Mouse (Mus musculus): ENCODE results near the gene Hsd17b12. TPM values are rescaled to one million over a fixed set of nuclear protein-coding genes. Genes with fewer than 3 reads are reported as not detected.

The Hsd17b12 gene
- polyA plus RNA-seq, 1 experiment from 2014 or later = 123 TPM

DNA sequence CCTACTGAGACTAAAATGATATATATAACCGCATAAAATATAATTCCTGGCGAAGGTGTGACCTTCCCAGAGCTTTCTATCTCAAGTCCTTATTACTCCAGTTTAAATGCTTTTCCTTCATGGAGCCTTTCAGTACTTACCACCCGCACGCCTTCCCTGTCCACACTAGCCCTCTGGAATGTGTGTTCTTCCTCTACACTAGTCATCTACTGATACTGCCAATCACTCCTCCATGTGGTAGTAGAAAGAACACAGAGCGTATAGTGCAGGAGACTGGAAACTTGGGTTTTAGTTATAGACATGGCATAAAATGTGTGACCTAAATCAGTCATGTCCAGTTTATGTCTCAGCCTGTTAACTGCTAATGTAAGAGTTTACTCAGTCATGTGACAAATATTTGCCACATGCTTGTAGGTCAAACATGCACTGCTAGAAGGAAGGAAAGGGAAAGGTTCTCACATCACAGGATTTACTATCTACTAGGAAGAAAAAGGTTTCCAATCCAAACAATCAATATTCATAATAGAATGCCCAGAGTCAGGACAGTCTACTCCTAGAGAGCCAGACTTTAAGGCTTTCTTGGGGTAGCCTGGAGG lies 91.1 kb downstream of the Hsd17b12 start:
- no peak overlapping the region for H3K4me2 ChIP-seq (replicated peaks)
- no peaks in the 10 kb centered on the region for H3K4me1 ChIP-seq
- H3K9me3 ChIP-seq (replicated peaks) = no peaks in the 10 kb centered on the region
- H3K27ac ChIP-seq (replicated peaks) = no peak overlapping the region
- no peak overlapping the region for H3K9ac ChIP-seq
- no peaks in the 10 kb centered on the region for H3K27me3 ChIP-seq
- ATAC-seq (ENCODE audit: insufficient number of reproducible peaks, low FRiP score, low TSS enrichment, low read depth) = no peak
- H3K4me3 ChIP-seq (replicated peaks) = no peak overlapping the region
- 91% methylated on average over 5 of the region's 5 CpGs for WGBS
- no peaks in the 10 kb centered on the region for H3K36me3 ChIP-seq

DNA sequence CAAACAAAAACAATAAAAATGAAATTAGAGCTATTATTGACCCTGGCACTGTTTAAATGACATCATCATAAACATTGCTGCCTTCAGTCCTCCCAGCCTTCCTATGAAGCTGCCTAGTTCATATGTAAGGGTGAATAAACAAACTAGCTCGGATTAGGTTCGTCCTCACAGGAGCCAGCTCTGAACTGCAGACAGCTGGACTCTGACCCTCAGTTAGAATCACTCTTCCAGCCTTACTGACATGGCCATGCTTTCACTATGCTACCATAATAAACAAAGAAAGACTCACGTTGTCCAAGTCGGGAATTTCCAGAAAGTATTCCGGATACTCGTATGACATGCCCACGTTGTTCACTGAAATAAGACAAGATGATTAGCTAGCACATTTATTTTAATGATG lies 91.6 kb downstream of the Hsd17b12 start:
- Histone ChIP-seq H3K4me3 (replicated peaks) (no peak overlapping the region), H3K27ac (replicated peaks) (no peak overlapping the region), H3K4me2 (replicated peaks) (no peak overlapping the region), H3K36me3 (no peaks in the 10 kb centered on the region), H3K4me1 (no peaks in the 10 kb centered on the region), H3K9me3 (replicated peaks) (no peaks in the 10 kb centered on the region), H3K9ac (no peak overlapping the region), H3K27me3 (no peaks in the 10 kb centered on the region)
- no peak for ATAC-seq (ENCODE audit: insufficient number of reproducible peaks, low FRiP score, low TSS enrichment, low read depth)
- 85% methylated on average over 7 of the region's 7 CpGs for WGBS

GRCm38 (mm10) chr2:94062791-94063190 lies 95.0 kb downstream of the Hsd17b12 start:
- H3K9me3 ChIP-seq (replicated peaks) = no peaks in the 10 kb centered on the region
- no peak overlapping the region for H3K4me3 ChIP-seq (replicated peaks)
- H3K36me3 ChIP-seq = no peaks in the 10 kb centered on the region
- H3K4me1 ChIP-seq = no peaks in the 10 kb centered on the region
- H3K9ac ChIP-seq = no peak overlapping the region
- no peak overlapping the region for H3K27ac ChIP-seq (replicated peaks)
- ATAC-seq (ENCODE audit: insufficient number of reproducible peaks, low FRiP score, low TSS enrichment, low read depth) = no peak
- WGBS = 94% methylated on average over 4 of the region's 4 CpGs
- no peaks in the 10 kb centered on the region for H3K27me3 ChIP-seq
- no peak overlapping the region for H3K4me2 ChIP-seq (replicated peaks)

- Histone ChIP-seq H3K27ac (replicated peaks) (no peak overlapping the region), H3K9ac (no peak overlapping the region), H3K27me3 (no peaks in the 10 kb centered on the region), H3K4me1 (no peaks in the 10 kb centered on the region), H3K9me3 (replicated peaks) (no peaks in the 10 kb centered on the region), H3K36me3 (no peaks in the 10 kb centered on the region), H3K4me3 (replicated peaks) (no peak overlapping the region), H3K4me2 (replicated peaks) (no peak overlapping the region)
- 65% methylated on average over 5 of the region's 5 CpGs for WGBS
- ATAC-seq (ENCODE audit: insufficient number of reproducible peaks, low FRiP score, low TSS enrichment, low read depth) = no peak
These were observed 98.3 kb downstream of the Hsd17b12 start for GRCm38 (mm10) chr2:94059459-94059858.

- Histone ChIP-seq H3K4me3 (replicated peaks) (no peak overlapping the region), H3K27me3 (no peaks in the 10 kb centered on the region), H3K36me3 (no peaks in the 10 kb centered on the region; the same call in 1 of the 2 replicates), H3K27ac (replicated peaks) (no peak overlapping the region), H3K9ac (no peak overlapping the region), H3K9me3 (replicated peaks) (no peaks in the 10 kb centered on the region), H3K4me2 (replicated peaks) (no peak overlapping the region), H3K4me1 (peaks cover 2% of the 10 kb centered on the region; the same call in 1 of the 2 replicates)
- ATAC-seq (ENCODE audit: insufficient number of reproducible peaks, low FRiP score, low TSS enrichment, low read depth) = no peak
These were observed 103.0 kb downstream of the Hsd17b12 start for GRCm38 (mm10) chr2:94054813-94055212.

GRCm38 (mm10) chr2:94051952-94052351 lies 105.8 kb downstream of the Hsd17b12 start:
- no peak for ATAC-seq (ENCODE audit: insufficient number of reproducible peaks, low FRiP score, low TSS enrichment, low read depth)
- 85% methylated on average over 5 of the region's 5 CpGs for WGBS
- no peaks in the 10 kb centered on the region; the same call in 1 of the 2 replicates for H3K36me3 ChIP-seq

GRCm38 (mm10) chr2:94050901-94051300 lies 106.9 kb downstream of the Hsd17b12 start:
- H3K36me3 ChIP-seq = no peaks in the 10 kb centered on the region; the same call in 1 of the 2 replicates
- peaks cover 10% of the 10 kb centered on the region; the same call in 1 of the 2 replicates for H3K4me1 ChIP-seq
- no peak for ATAC-seq (ENCODE audit: insufficient number of reproducible peaks, low FRiP score, low TSS enrichment, low read depth)
- no peaks in the 10 kb centered on the region for H3K9me3 ChIP-seq (replicated peaks)
- no peak overlapping the region for H3K4me2 ChIP-seq (replicated peaks)
- H3K4me3 ChIP-seq (replicated peaks) = no peak overlapping the region
- no peak overlapping the region for H3K27ac ChIP-seq (replicated peaks)
- WGBS = 96% methylated on average over 3 of the region's 3 CpGs
- H3K9ac ChIP-seq = no peak overlapping the region
- no peaks in the 10 kb centered on the region for H3K27me3 ChIP-seq

More at GRCm38 (mm10) chr2:94051952-94052351, 105.8 kb downstream of the Hsd17b12 start:
- Histone ChIP-seq H3K9me3 (replicated peaks) (no peaks in the 10 kb centered on the region), H3K27me3 (no peaks in the 10 kb centered on the region), H3K27ac (replicated peaks) (no peak overlapping the region), H3K4me2 (replicated peaks) (no peak overlapping the region), H3K9ac (no peak overlapping the region), H3K4me3 (replicated peaks) (no peak overlapping the region), H3K4me1 (peaks cover 10% of the 10 kb centered on the region; the same call in 1 of the 2 replicates)

GRCm38 (mm10) chr2:94049471-94050176 lies 108.1 kb downstream of the Hsd17b12 start:
- H3K27me3 ChIP-seq = no peaks in the 10 kb centered on the region
- no peak overlapping the region for H3K9ac ChIP-seq
- 60% methylated on average over 5 of the region's 5 CpGs for WGBS
- H3K4me2 ChIP-seq (replicated peaks) = no peak overlapping the region
- no peak for ATAC-seq (ENCODE audit: insufficient number of reproducible peaks, low FRiP score, low TSS enrichment, low read depth)
- no peaks in the 10 kb centered on the region for H3K9me3 ChIP-seq (replicated peaks)
- H3K36me3 ChIP-seq = no peaks in the 10 kb centered on the region; the same call in 1 of the 2 replicates
- no peak overlapping the region for H3K27ac ChIP-seq (replicated peaks)
- peaks cover 10% of the 10 kb centered on the region; the same call in 1 of the 2 replicates for H3K4me1 ChIP-seq
- no peak overlapping the region for H3K4me3 ChIP-seq (replicated peaks)

DNA sequence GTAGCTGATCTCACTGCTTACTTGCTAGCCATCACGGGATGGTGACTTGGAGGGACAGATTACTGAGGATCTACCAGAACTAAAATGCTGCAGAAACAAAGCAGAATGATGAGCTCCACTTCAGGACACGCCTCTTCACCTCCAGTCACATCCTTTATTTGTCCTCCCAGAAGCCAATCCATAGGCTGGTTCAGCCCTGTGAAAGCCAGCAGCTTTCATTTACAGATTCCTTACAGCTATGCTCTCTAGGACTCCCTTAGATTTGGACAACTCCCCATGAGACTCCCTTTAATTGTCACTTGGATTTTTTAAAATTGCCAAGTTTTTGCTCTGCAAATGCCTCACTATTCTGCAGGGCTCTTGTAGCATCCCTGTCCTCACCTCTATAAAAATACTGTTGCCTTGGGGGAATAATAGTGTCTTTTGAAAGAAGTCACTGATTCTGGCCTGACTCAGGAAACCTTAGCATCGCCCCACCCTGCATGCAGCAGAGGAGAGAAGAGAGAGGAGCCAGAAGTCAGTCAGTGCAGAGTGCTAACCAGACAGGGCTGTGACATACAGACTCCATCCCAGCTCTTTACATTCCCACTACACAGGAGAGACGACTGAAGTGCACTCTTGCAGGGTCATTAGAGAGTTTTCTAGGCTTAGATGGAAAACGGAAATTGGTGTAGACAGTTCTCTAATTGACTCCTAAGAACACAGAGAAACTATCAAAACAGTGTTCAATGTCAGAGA lies 108.9 kb downstream of the Hsd17b12 start:
- H3K9me3 ChIP-seq (replicated peaks) = no peaks in the 10 kb centered on the region
- no peak overlapping the region for H3K4me2 ChIP-seq (replicated peaks)
- H3K27me3 ChIP-seq = no peaks in the 10 kb centered on the region
- no peak overlapping the region for H3K27ac ChIP-seq (replicated peaks)
- no peak for ATAC-seq (ENCODE audit: insufficient number of reproducible peaks, low FRiP score, low TSS enrichment, low read depth)
- 58% methylated on average over 5 of the region's 5 CpGs for WGBS
- H3K4me1 ChIP-seq = peaks cover 10% of the 10 kb centered on the region; the same call in 1 of the 2 replicates
- no peak overlapping the region for H3K9ac ChIP-seq
- no peak overlapping the region for H3K4me3 ChIP-seq (replicated peaks)
- no peaks in the 10 kb centered on the region; the same call in 1 of the 2 replicates for H3K36me3 ChIP-seq

- Histone ChIP-seq H3K4me3 (replicated peaks) (no peak overlapping the region), H3K27me3 (no peaks in the 10 kb centered on the region), H3K9ac (no peak overlapping the region), H3K9me3 (replicated peaks) (no peaks in the 10 kb centered on the region), H3K27ac (replicated peaks) (no peak overlapping the region), H3K4me1 (peaks cover 10% of the 10 kb centered on the region; the same call in 1 of the 2 replicates), H3K4me2 (replicated peaks) (no peak overlapping the region), H3K36me3 (no peaks in the 10 kb centered on the region; the same call in 1 of the 2 replicates)
- ATAC-seq (ENCODE audit: insufficient number of reproducible peaks, low FRiP score, low TSS enrichment, low read depth) = no peak
- WGBS = 49% methylated on average over 1 of the region's 1 CpGs
These were observed 109.5 kb downstream of the Hsd17b12 start for GRCm38 (mm10) chr2:94048271-94048670.

DNA sequence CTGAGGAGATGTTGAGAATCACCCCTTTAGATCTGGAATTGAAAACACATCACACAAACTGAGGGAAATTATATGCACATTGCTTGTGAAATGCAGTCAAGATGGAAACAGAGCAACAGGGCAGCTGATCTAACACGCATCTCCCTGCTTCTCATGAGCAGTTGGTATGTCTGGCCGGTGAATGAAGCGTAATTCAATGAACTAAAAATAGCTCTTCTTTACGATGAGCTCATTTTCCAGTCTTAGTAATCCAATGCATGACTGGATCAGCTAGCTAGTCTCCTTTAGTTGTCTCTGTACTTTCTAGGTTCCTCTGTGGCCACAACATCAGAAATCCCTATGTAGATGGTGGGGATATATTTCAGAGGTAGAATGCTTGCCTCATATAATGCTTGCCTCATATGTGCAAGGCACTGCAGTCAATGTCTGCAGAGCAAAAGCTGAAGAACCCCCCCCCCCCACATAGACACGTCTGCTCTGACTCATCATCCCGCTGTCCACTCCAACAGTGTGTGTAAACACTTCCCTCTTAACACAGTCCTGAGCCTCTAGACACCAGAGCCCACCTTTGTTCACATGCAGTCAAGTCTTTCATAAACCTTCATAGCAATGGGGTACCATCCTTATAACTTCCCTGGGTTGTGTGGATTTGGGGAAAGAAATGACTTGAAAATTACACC lies 112.2 kb downstream of the Hsd17b12 start:
- ATAC-seq (ENCODE audit: insufficient number of reproducible peaks, low FRiP score, low TSS enrichment, low read depth) = no peak

More for the DNA sequence above, 112.2 kb downstream of the Hsd17b12 start:
- Histone ChIP-seq H3K36me3 (0 out of 2 replicates have a peak, but pooled peaks cover 4% of the 10 kb centered on the region), H3K4me3 (replicated peaks) (no peak overlapping the region), H3K9ac (no peak overlapping the region), H3K4me2 (replicated peaks) (no peak overlapping the region), H3K27me3 (no peaks in the 10 kb centered on the region), H3K9me3 (replicated peaks) (no peaks in the 10 kb centered on the region), H3K27ac (replicated peaks) (peak overlapping the region; percentile 17; the same call in 1 of the 2 replicates), H3K4me1 (peaks cover 10% of the 10 kb centered on the region; the same call in 1 of the 2 replicates)
- WGBS = 36% methylated on average over 6 of the region's 6 CpGs
